Mouse (Mus musculus) hindbrain, embryonic 16.5 days (tissue): Measurements from ENCODE around the gene Folr2. TPM values are rescaled to one million over a fixed set of nuclear protein-coding genes. Genes with fewer than 3 reads are reported as not detected.

ENCODE experiments used
- ATAC-seq: fragments of 200-750 bp; cut with Nextera tagmentation; 2 replicates; pipeline ENCODE4 v1.8.0; 2017; ENCODE audit warnings: moderate TSS enrichment, moderate library complexity
- H3K27ac ChIP-seq: fragments of 300-500 bp; sonication (generic); 2 replicates; pipeline ENCODE4 v1.5.1; 2014; ENCODE audit warnings: low read depth, mild to moderate bottlenecking, control low read depth, low read length, moderate library complexity
- H3K27me3 ChIP-seq: fragments of 300-500 bp; sonication (generic); replicated peaks from 2 replicates; pipeline ENCODE4 v1.6.1; 2014; ENCODE audit warnings: low read length; ENCODE audit not compliant: control insufficient read depth, insufficient read depth
- H3K36me3 ChIP-seq: fragments of 300-500 bp; sonication (generic); 2 replicates; pipeline ENCODE4 v1.6.1; 2014; ENCODE audit warnings: mild to moderate bottlenecking, low read length, moderate library complexity, mixed read lengths; ENCODE audit not compliant: control insufficient read depth, insufficient read depth
- H3K4me1 ChIP-seq: fragments of 300-500 bp; sonication (generic); 2 replicates; pipeline ENCODE4 v1.6.1; 2014; ENCODE audit warnings: low read depth, low read length; ENCODE audit not compliant: control insufficient read depth, insufficient read depth
- H3K4me2 ChIP-seq: fragments of 300-500 bp; sonication (generic); 2 replicates; pipeline ENCODE4 v1.6.1; 2014; ENCODE audit warnings: mild to moderate bottlenecking, low read length, control low read depth, moderate library complexity
- H3K4me3 ChIP-seq: fragments of 300-500 bp; sonication (generic); 2 replicates; pipeline ENCODE4 v1.5.1; 2014; ENCODE audit warnings: mild to moderate bottlenecking, low read length, control low read depth, moderate library complexity
- H3K9ac ChIP-seq: fragments of 300-500 bp; sonication (generic); 2 replicates; pipeline ENCODE4 v1.6.1; 2014; ENCODE audit warnings: low read depth, mild to moderate bottlenecking, control low read depth, low read length, moderate library complexity
- H3K9me3 ChIP-seq: fragments of 300-500 bp; sonication (generic); 2 replicates; pipeline ENCODE4 v1.6.1; 2014; ENCODE audit warnings: mild to moderate bottlenecking, low read length, moderate library complexity; ENCODE audit not compliant: control insufficient read depth
- WGBS: fragments of 180-500 bp; shearing (Covaris S2); extraction: QIAGEN DNeasy Blood & Tissue Kit; methylation state at CpG from one replicate; pipeline ENCODE4 v1.1.7; 2014; 5-methylcytosine and 5-hydroxymethylcytosine counted together
- polyA plus RNA-seq: library from polyadenylated mRNA; unstranded; fragments of >200 nt; fragmentation: Nextera tagmentation; extraction: Ambion mirVana; gene quantifications from 2 replicates; pipeline ENCODE4 v1.2.1, GENCODE M21; 2015

Folr2 gene
- polyA plus RNA-seq, 1 experiment from 2014 or later, result 1.5 TPM

DNA sequence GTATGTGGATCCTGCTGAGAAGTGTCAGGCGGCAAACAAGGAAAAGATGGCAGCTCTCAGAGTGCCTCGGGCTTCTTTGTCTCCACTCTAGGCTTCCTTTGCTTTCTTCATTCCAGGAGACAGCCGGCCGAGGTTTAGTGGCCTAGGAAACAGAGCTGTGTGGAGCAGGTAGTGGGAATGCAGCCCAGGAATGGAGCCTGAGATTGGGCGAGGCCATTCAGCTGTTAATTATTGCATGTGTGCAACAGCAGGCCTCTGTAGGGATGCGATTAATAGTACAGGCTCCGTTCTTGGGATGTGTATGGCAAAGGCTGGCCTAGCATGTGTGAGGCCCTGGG, 12.1 kb upstream of the Folr2 start:
- Histone ChIP-seq H3K4me1 (no peaks in the 10 kb centered on the region), H3K36me3 (no peaks in the 10 kb centered on the region), H3K27ac (no peak overlapping the region), H3K9me3 (no peaks in the 10 kb centered on the region), H3K9ac (no peak overlapping the region), H3K4me2 (no peak overlapping the region), H3K27me3 (no peaks in the 10 kb centered on the region), H3K4me3 (no peak overlapping the region)
- ATAC-seq, result no peak
- WGBS, result 44% methylated on average over 7 of the region's 7 CpGs

DNA sequence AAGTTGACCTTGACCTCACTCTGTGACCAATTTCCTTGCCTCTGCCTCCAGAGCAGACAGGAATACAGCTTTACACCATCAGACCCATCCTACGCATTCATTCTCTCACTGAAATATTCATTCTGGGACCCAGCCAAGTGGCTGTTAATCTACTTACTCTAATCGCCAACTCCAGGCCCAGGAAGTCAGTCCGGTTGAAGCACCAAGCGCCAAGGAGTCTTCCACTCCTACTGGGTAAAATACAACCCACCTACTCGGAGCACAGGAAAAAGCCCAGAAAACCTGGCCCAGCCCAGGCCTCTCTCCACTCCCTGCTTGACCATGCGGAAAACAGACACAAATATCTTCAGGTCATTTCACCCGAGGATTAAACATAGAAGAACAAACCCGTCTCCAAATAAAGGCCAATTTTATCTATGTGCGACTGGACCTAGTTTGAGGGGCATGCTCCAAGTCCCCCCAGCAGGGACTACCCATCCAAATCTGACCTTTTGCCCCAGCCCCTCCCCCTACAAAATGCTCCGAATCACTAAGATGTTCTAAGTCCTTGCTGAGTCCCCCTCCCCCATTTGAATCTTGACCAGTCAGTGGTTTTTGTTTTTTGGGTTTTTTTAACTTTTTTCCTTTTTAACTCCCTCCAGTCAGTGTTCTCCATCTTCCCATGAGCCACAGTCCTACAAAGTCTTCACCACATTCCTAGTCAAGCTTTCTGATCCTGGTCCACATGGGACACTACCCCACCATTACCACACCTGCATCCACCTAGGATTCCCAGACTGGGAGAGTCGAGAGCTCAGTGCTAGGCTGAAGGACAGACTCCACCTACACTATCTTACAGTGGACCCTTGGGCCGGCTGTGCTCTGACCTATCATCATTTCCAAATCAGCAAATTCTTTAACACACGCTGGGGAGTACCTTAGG, 11.5 kb upstream of the Folr2 start:
- Histone ChIP-seq H3K9me3 (no peaks in the 10 kb centered on the region), H3K4me3 (no peak overlapping the region), H3K9ac (no peak overlapping the region), H3K4me2 (no peak overlapping the region), H3K27me3 (no peaks in the 10 kb centered on the region), H3K4me1 (no peaks in the 10 kb centered on the region), H3K36me3 (no peaks in the 10 kb centered on the region), H3K27ac (no peak overlapping the region)
- WGBS, result 46% methylated on average over 13 of the region's 13 CpGs
- no peak; the same call in 1 of the 2 replicates for ATAC-seq

DNA sequence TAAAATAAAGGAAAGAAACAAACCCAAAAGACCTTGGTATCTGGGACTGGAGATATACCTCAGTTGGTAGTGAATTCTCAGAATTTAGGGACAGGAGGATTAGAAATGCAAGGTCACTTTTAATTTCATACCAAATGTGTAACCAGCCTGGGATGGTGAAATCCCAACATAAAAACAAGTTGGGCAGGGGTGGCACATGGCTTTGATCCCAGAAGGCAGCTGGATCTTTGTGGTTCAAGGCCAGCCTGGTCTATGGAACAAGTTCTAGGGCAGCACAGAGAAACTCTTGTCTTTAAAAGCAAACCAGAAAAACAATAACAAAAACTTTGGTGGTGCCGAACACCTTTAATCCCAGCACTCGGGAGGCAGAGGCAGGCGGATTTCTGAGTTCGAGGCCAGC, 10.5 kb upstream of the Folr2 start:
- no peak overlapping the region for H3K4me3 ChIP-seq
- no peaks in the 10 kb centered on the region for H3K27me3 ChIP-seq
- no peak overlapping the region for H3K4me2 ChIP-seq
- no peak for ATAC-seq
- H3K36me3 ChIP-seq, result no peaks in the 10 kb centered on the region
- H3K9ac ChIP-seq, result no peak overlapping the region
- WGBS, result 98% methylated on average over 4 of the region's 4 CpGs
- no peak overlapping the region for H3K27ac ChIP-seq
- no peaks in the 10 kb centered on the region for H3K4me1 ChIP-seq
- no peaks in the 10 kb centered on the region for H3K9me3 ChIP-seq

DNA sequence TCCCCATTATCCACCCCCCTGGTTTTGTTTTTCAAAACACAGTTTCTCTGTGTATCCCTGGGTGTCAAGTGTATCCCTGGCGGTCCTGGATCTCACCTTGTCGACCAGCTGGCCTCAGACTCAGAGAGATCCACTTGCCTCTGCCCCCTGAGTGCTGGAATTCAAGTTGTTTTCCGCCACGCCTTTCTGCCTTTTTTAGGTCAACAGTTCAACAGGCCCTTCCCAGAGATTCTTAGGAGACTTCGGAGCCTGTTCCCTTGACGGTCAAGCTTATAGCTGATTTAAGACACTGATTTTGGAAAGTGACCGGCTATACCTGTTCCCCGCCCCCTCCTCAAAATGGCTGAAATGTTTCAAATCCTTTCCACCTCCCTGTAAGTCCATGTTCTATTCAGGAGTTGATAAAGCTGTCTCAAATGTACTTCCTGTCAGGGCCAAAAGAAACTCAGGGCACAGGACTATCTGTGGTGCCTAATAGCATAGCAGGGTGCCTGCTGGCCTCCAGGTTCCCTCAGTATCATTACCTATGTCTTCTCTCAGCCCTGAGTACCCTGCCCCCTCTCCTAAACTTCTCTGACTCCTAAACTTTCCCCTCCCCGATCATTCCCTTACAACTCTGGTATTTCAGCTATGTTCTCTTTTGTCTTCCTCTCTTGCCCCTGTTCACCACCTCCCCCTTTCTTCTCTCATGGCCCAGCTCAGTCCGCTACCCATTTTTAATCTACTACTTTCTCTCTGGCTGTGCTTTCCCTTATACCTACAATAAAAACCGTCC, 9.7 kb upstream of the Folr2 start:
- Histone ChIP-seq H3K4me3 (no peak overlapping the region), H3K36me3 (no peaks in the 10 kb centered on the region), H3K9me3 (no peaks in the 10 kb centered on the region), H3K4me2 (no peak overlapping the region), H3K27ac (no peak overlapping the region), H3K4me1 (no peaks in the 10 kb centered on the region), H3K27me3 (no peaks in the 10 kb centered on the region), H3K9ac (no peak overlapping the region)
- no peak for ATAC-seq
- WGBS, result 81% methylated on average over 11 of the region's 11 CpGs

DNA sequence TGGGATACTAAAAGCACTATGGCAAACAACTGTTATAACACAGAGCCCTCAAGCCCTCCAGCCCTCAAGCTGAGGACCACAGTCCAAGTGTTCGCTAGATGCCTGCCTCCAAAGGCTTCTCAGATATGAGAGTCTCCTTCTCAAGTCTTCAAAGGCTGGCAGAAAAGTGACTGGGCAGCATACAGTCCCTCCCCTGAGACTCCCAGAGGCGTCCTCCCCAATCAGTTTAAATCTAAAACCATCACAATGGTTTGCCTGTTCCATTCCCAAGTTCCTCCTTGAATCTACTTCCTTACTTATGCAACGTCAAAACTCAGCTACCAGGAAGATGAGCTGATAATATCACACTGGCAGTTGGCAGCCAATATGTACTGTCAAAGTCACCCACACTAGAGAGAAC, 6.4 kb upstream of the Folr2 start, which contains the start of gene Anapc15:
Gene Anapc15 (plus strand): TSS at position 301 of the 400 bp plus-strand sequence.
- no peaks in the 10 kb centered on the region for H3K27me3 ChIP-seq
- H3K4me3 ChIP-seq, result no peak within 1 kb of the TSS
- WGBS, result 74% methylated on average over 3 of the region's 3 CpGs
- H3K36me3 ChIP-seq, result no peaks in the 10 kb centered on the region
- no peak within 1 kb of the TSS for H3K9ac ChIP-seq
- H3K27ac ChIP-seq, result no peak within 1 kb of the TSS
- no peak for ATAC-seq
- no peak within 1 kb of the TSS for H3K4me2 ChIP-seq
- no peaks in the 10 kb centered on the region for H3K9me3 ChIP-seq
- no peaks in the 10 kb centered on the region for H3K4me1 ChIP-seq

DNA sequence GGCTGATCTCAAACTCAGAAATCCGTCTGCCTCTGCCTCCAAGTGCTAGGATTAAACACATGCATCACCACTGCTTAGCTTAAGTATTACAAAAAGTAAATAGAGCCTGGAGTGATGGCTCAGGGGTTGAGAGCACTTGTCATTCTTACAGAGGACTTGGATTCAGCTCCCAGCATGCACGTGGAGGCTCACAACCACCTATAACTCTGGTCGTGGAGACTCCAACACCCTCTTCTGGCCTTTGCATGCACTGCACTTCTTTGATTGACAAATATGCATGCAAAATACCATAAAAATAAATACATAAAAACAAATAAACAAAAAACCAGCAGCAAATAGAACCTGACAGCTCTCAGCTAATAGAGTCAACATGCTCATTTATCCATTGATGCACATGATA, 5.3 kb upstream of the Folr2 start:
- no peaks in the 10 kb centered on the region for H3K4me1 ChIP-seq
- no peak overlapping the region for H3K27ac ChIP-seq
- H3K4me2 ChIP-seq, result no peak overlapping the region
- H3K9ac ChIP-seq, result no peak overlapping the region
- H3K27me3 ChIP-seq, result no peaks in the 10 kb centered on the region
- H3K4me3 ChIP-seq, result no peak overlapping the region
- ATAC-seq, result no peak
- 79% methylated on average over 3 of the region's 3 CpGs for WGBS
- H3K36me3 ChIP-seq, result no peaks in the 10 kb centered on the region
- H3K9me3 ChIP-seq, result no peaks in the 10 kb centered on the region

DNA sequence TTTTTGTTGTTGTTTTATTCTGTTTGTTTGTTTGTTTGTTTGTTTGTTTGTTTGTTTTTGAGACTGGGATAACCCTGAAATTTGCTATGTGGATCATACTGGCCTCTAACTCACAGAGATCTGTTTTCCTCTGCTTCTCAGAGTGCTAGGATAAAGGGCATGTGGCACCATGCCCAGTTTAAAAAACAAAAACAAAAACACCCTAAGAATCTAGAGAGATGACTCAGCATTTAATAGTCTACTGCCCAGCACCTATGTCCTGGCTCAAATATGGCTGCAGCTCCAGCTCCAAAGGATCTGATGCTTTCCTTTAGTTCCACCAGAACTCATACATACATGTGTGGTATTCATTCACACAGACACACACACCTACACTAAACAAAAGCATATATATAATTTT, 4.0 kb upstream of the Folr2 start:
- H3K4me2 ChIP-seq, result no peak overlapping the region
- no peaks in the 10 kb centered on the region for H3K4me1 ChIP-seq
- H3K4me3 ChIP-seq, result no peak overlapping the region
- no peak overlapping the region for H3K9ac ChIP-seq
- no peak overlapping the region for H3K27ac ChIP-seq
- no peaks in the 10 kb centered on the region for H3K27me3 ChIP-seq
- H3K9me3 ChIP-seq, result no peaks in the 10 kb centered on the region
- ATAC-seq, result no peak
- no peaks in the 10 kb centered on the region for H3K36me3 ChIP-seq

DNA sequence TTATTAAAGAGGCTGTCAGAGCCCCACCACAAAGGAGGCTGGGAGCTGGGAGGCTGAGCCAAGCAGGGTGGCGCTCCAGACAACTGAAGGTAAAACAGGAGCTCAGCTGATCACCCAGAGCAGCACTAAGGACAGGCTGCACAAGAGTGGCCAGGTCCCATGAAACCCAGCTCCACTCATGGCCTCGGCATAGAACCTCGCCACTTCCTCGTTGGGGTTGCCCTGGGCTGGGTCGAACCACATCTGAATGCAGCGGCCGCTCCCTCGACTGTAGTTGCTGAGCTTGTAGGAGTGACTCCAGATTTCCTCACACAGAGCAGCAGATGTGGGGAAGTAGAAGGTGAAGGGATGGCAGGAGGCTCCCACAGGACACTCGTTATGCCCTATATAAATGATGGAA, 1.4 kb upstream of the Folr2 start:
- WGBS, result 87% methylated on average over 9 of the region's 9 CpGs
- Histone ChIP-seq H3K9ac (no peak overlapping the region), H3K27me3 (no peaks in the 10 kb centered on the region), H3K36me3 (no peaks in the 10 kb centered on the region), H3K27ac (no peak overlapping the region), H3K4me3 (no peak overlapping the region), H3K4me2 (no peak overlapping the region), H3K4me1 (no peaks in the 10 kb centered on the region), H3K9me3 (no peaks in the 10 kb centered on the region)
- no peak for ATAC-seq

DNA sequence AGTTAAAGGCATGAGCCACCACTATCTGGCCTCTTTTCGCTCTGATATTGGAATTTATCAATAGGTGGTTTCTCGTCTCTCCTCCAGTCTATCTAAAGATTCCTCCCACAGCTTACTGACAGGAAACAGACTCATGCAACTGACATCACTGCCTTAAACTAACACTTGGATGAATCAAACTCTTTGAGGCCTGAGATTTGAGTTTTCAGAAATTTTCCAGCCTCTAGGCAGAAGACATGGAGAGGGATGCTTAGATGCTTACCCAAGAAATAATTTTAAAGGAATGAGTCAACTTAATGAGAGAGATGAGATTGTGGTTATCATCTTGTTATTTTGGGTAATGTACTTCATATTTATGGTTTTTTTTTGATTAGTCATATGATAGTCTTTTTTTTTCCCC, 3.2 kb downstream of the Folr2 start:
- no peak overlapping the region for H3K4me2 ChIP-seq
- 85% methylated on average over 2 of the region's 2 CpGs for WGBS
- H3K27me3 ChIP-seq, result no peaks in the 10 kb centered on the region
- no peak overlapping the region for H3K4me3 ChIP-seq
- no peak overlapping the region for H3K9ac ChIP-seq
- H3K9me3 ChIP-seq, result no peaks in the 10 kb centered on the region
- H3K4me1 ChIP-seq, result no peaks in the 10 kb centered on the region
- H3K27ac ChIP-seq, result no peak overlapping the region
- H3K36me3 ChIP-seq, result no peaks in the 10 kb centered on the region
- no peak for ATAC-seq
